Mouse (Mus musculus) neural tube, embryonic 11.5 days (tissue): ENCODE data around the gene Hlf. TPM values are rescaled to one million over a fixed set of nuclear protein-coding genes. Genes with fewer than 3 reads are reported as not detected.

Source experiments
- ATAC-seq: fragments of 200-750 bp; cut with Nextera tagmentation; 2 replicates; pipeline ENCODE4 v1.8.0; 2017; ENCODE audit warnings: moderate number of reproducible peaks, mild to moderate bottlenecking, moderate TSS enrichment, moderate library complexity; ENCODE audit not compliant: insufficient read depth, low FRiP score, low TSS enrichment
- DNase-seq: peaks from one replicate; pipeline ENCODE4 v3.0.0-alpha.2; 2015; ENCODE audit warnings: low spot score
- H3K27ac ChIP-seq: fragments of 300-500 bp; sonication (generic); 2 replicates; pipeline ENCODE4 v1.5.1; 2014; ENCODE audit warnings: low read depth, mild to moderate bottlenecking, low read length
- H3K27me3 ChIP-seq: fragments of 300-500 bp; sonication (generic); 2 replicates; pipeline ENCODE4 v1.6.1; 2014; ENCODE audit warnings: mild to moderate bottlenecking, low read length, mixed read lengths; ENCODE audit not compliant: control insufficient read depth, insufficient read depth
- H3K36me3 ChIP-seq: fragments of 300-500 bp; sonication (generic); 2 replicates; pipeline ENCODE4 v1.6.1; 2014; ENCODE audit warnings: mild to moderate bottlenecking, low read length, moderate library complexity, mixed read lengths; ENCODE audit not compliant: control insufficient read depth, insufficient read depth
- H3K4me1 ChIP-seq: fragments of 300-500 bp; sonication (generic); 2 replicates; pipeline ENCODE4 v1.6.1; 2014; ENCODE audit warnings: low read length, mixed read lengths; ENCODE audit not compliant: control insufficient read depth, insufficient read depth
- H3K4me2 ChIP-seq: fragments of 300-500 bp; sonication (generic); 2 replicates; pipeline ENCODE4 v1.6.1; 2014; ENCODE audit warnings: low read depth, mild to moderate bottlenecking, moderate library complexity
- H3K4me3 ChIP-seq: fragments of 300-500 bp; sonication (generic); 2 replicates; pipeline ENCODE4 v1.5.1; 2014; ENCODE audit warnings: low read depth, low read length
- H3K9ac ChIP-seq: fragments of 300-500 bp; sonication (generic); 2 replicates; pipeline ENCODE4 v1.6.1; 2014; ENCODE audit warnings: mild to moderate bottlenecking, low read length
- H3K9me3 ChIP-seq: fragments of 300-500 bp; sonication (generic); 2 replicates; pipeline ENCODE4 v1.6.1; 2016; ENCODE audit warnings: low read length; ENCODE audit not compliant: control insufficient read depth
- WGBS: fragments of 180-500 bp; shearing (Covaris S2); extraction: QIAGEN DNeasy Blood & Tissue Kit; methylation state at CpG from one replicate; pipeline ENCODE4 v1.1.7; 2014; 5-methylcytosine and 5-hydroxymethylcytosine counted together
- polyA plus RNA-seq: library from polyadenylated mRNA; unstranded; fragments of >200 nt; fragmentation: Nextera tagmentation; extraction: Ambion mirVana; gene quantifications from 2 replicates; pipeline ENCODE4 v1.2.1, GENCODE M21; 2014

Hlf gene
- polyA plus RNA-seq, 1 experiment from 2014 or later, result 0.98 TPM

- no peak overlapping the region for H3K4me3 ChIP-seq
- H3K4me1 ChIP-seq, result no peaks in the 10 kb centered on the region
- no peak overlapping the region for H3K9ac ChIP-seq
- no peak overlapping the region for H3K27ac ChIP-seq
- no peaks in the 10 kb centered on the region for H3K27me3 ChIP-seq
- 87% methylated on average over 5 of the region's 5 CpGs for WGBS
- DNase-seq (no peak), ATAC-seq (no peak)
- H3K36me3 ChIP-seq, result no peaks in the 10 kb centered on the region
- H3K9me3 ChIP-seq, result no peaks in the 10 kb centered on the region
- no peak overlapping the region for H3K4me2 ChIP-seq
Observed at GRCm38 (mm10) chr11:90306067-90306466, 84.6 kb downstream of the Hlf start.

GRCm38 (mm10) chr11:90294622-90295021 lies 96.1 kb downstream of the Hlf start:
- Histone ChIP-seq H3K4me3 (no peak overlapping the region), H3K36me3 (no peaks in the 10 kb centered on the region), H3K27me3 (no peaks in the 10 kb centered on the region), H3K4me2 (no peak overlapping the region), H3K9me3 (no peaks in the 10 kb centered on the region), H3K9ac (no peak overlapping the region), H3K4me1 (no peaks in the 10 kb centered on the region), H3K27ac (no peak overlapping the region)
- ATAC-seq (no peak), DNase-seq (no peak)
- WGBS, result 96% methylated on average over 2 of the region's 2 CpGs

GRCm38 (mm10) chr11:90292766-90293165 lies 97.9 kb downstream of the Hlf start:
- ATAC-seq (no peak), DNase-seq (no peak)
- Histone ChIP-seq H3K27me3 (no peaks in the 10 kb centered on the region), H3K36me3 (no peaks in the 10 kb centered on the region), H3K9me3 (no peaks in the 10 kb centered on the region), H3K4me2 (no peak overlapping the region), H3K4me1 (no peaks in the 10 kb centered on the region), H3K4me3 (no peak overlapping the region), H3K27ac (no peak overlapping the region), H3K9ac (no peak overlapping the region)

GRCm38 (mm10) chr11:90291156-90291555 lies 99.5 kb downstream of the Hlf start:
- DNase-seq (no peak), ATAC-seq (no peak)
- H3K4me2 ChIP-seq, result no peak overlapping the region
- H3K9me3 ChIP-seq, result no peaks in the 10 kb centered on the region
- H3K4me1 ChIP-seq, result no peaks in the 10 kb centered on the region
- H3K36me3 ChIP-seq, result no peaks in the 10 kb centered on the region
- H3K4me3 ChIP-seq, result no peak overlapping the region
- H3K9ac ChIP-seq, result no peak overlapping the region
- H3K27ac ChIP-seq, result no peak overlapping the region
- H3K27me3 ChIP-seq, result no peaks in the 10 kb centered on the region
- 78% methylated on average over 4 of the region's 4 CpGs for WGBS

GRCm38 (mm10) chr11:90286550-90287154 lies 104.0 kb downstream of the Hlf start:
- DNase-seq (no peak), ATAC-seq (no peak)
- Histone ChIP-seq H3K4me1 (no peaks in the 10 kb centered on the region), H3K9me3 (no peaks in the 10 kb centered on the region), H3K4me3 (no peak overlapping the region), H3K27ac (no peak overlapping the region), H3K9ac (no peak overlapping the region), H3K36me3 (no peaks in the 10 kb centered on the region), H3K4me2 (no peak overlapping the region), H3K27me3 (no peaks in the 10 kb centered on the region)
- 84% methylated on average over 6 of the region's 6 CpGs for WGBS

Other genes starting within 250 kb of the Hlf start
- 17.3 and 17.7 TPM in 2 replicates for gene Gm45716, start 203.2 kb downstream of the Hlf start, polyA plus RNA-seq
- gene Mmd, start 141.4 kb downstream of the Hlf start, polyA plus RNA-seq, result 48.2 and 51.6 TPM in 2 replicates
- 36.1 and 38.2 TPM in 2 replicates for gene Stxbp4, start 247.2 kb upstream of the Hlf start, polyA plus RNA-seq
- 23.6 and 27.7 TPM in 2 replicates for gene Cox11, start 247.3 kb upstream of the Hlf start, polyA plus RNA-seq